Mouse (Mus musculus): Measurements from ENCODE around the gene Fgfr2. TPM values are rescaled to one million over a fixed set of nuclear protein-coding genes. Genes with fewer than 3 reads are reported as not detected.

The Fgfr2 gene
- polyA plus RNA-seq, 1 experiment: 114 TPM

DNA sequence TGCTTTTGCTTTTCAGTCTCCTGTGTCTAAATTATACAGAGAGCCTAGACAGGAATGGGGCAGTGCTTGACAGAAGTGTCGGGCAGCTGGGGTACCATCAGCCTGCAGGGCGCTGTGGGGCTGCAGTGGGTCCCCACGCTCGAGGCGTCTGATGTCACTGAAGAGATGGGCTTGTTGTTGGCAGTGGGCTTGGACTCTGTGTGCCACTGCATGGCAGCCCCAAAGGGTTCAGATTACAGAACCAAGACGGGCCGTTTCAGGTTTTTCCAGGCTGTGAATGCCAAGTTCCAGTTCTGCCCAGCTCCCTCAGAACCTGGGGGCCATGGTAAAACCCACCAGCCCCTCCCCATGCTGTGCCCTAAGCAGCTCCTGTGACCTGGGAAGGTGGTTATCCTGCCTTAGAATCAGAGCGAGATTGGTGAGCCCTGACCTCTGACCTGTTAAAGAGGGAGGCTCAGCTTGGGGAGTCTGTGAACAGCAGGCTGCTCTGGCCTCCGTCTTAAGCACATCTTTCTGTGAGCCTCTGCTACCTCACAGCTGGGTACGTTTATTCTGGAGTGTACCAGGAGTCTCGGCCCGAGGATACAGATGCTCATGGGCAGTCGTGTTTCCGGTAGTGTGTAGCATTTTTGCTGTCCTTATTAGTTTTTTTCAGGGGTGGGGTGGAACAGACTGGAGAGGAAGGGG, 465.6 kb downstream of the Fgfr2 start:
- DNase-seq: no peak
- TF ChIP-seq POLR2A (IDR thresholded peaks at IDR 0.05; ENCODE audit: borderline replicate concordance, extremely low read depth, low read depth, low read length): no peak
- H3K4me3 ChIP-seq (replicated peaks; ENCODE audit: extremely low read depth, low read depth, low read length): no peak overlapping the region
- WGBS: 41% methylated on average over 14 of the region's 14 CpGs
- peaks cover 32% of the 10 kb centered on the region for H3K4me1 ChIP-seq (ENCODE audit: control insufficient read depth, insufficient read depth, low read length)

DNA sequence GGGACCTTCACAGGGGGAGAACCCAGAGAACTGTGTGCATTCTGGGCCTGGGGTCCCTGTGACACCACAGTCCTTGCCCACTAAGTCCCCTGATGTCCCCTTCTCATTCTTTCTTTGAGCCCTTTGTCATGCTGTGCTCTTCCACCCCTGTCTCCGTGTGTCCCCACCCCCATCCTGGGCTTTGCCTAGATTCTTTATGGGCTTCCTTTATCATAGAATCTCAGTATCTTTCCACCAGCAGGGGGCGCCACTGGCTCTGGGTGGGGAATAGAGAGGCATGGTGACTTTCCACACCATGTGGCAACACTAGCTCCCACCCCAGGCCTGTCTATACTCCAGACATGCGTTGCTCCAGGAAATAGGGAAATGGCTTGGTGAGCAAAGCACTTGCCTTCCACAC, 466.6 kb downstream of the Fgfr2 start:
- DNase-seq: peak; percentile 91
- TF ChIP-seq CTCF (IDR thresholded peaks at IDR 0.05; ENCODE audit: insufficient read depth, low read length) (peak; percentile 79), POLR2A (IDR thresholded peaks at IDR 0.05; ENCODE audit: borderline replicate concordance, extremely low read depth, low read depth, low read length) (no peak)
- 0% methylated on average over 3 of the region's 3 CpGs for WGBS
- no peak overlapping the region for H3K4me3 ChIP-seq (replicated peaks; ENCODE audit: extremely low read depth, low read depth, low read length)
- peaks cover 29% of the 10 kb centered on the region for H3K4me1 ChIP-seq (ENCODE audit: control insufficient read depth, insufficient read depth, low read length)

GRCm38 (mm10) chr7:132656075-132656474, 467.1 kb downstream of the Fgfr2 start:
- no peak overlapping the region for H3K4me3 ChIP-seq (replicated peaks; ENCODE audit: extremely low read depth, low read depth, low read length)
- 9% methylated on average over 9 of the region's 9 CpGs for WGBS
- TF ChIP-seq CTCF (IDR thresholded peaks at IDR 0.05; ENCODE audit: insufficient read depth, low read length): peak; percentile 96
- peak; percentile 20; the same call in 1 of the 2 replicates for TF ChIP-seq POLR2A (IDR thresholded peaks at IDR 0.05; ENCODE audit: borderline replicate concordance, extremely low read depth, low read depth, low read length)

GRCm38 (mm10) chr7:132654412-132654811, 468.7 kb downstream of the Fgfr2 start:
- no peak for DNase-seq
- 92% methylated on average over 3 of the region's 3 CpGs for WGBS
- H3K4me1 ChIP-seq (ENCODE audit: control insufficient read depth, insufficient read depth, low read length): peaks cover 23% of the 10 kb centered on the region
- H3K4me3 ChIP-seq (replicated peaks; ENCODE audit: extremely low read depth, low read depth, low read length): no peak overlapping the region
- TF ChIP-seq CTCF (IDR thresholded peaks at IDR 0.05; ENCODE audit: insufficient read depth, low read length) (no peak), POLR2A (IDR thresholded peaks at IDR 0.05; ENCODE audit: borderline replicate concordance, extremely low read depth, low read depth, low read length) (no peak)

More at GRCm38 (mm10) chr7:132656075-132656474, 467.1 kb downstream of the Fgfr2 start:
- H3K4me1 ChIP-seq (ENCODE audit: control insufficient read depth, insufficient read depth, low read length): peaks cover 29% of the 10 kb centered on the region
- peak; percentile 85 for DNase-seq

- DNase-seq: no peak
- H3K4me3 ChIP-seq (replicated peaks; ENCODE audit: extremely low read depth, low read depth, low read length): no peak overlapping the region
- 97% methylated on average over 1 of the region's 1 CpGs for WGBS
- H3K4me1 ChIP-seq (ENCODE audit: control insufficient read depth, insufficient read depth, low read length): no peaks in the 10 kb centered on the region
- no peak for TF ChIP-seq POLR2A (IDR thresholded peaks at IDR 0.05; ENCODE audit: borderline replicate concordance, extremely low read depth, low read depth, low read length)
- TF ChIP-seq CTCF (IDR thresholded peaks at IDR 0.05; ENCODE audit: insufficient read depth, low read length): no peak
Measured at GRCm38 (mm10) chr7:132646514-132646913, 476.6 kb downstream of the Fgfr2 start.

DNA sequence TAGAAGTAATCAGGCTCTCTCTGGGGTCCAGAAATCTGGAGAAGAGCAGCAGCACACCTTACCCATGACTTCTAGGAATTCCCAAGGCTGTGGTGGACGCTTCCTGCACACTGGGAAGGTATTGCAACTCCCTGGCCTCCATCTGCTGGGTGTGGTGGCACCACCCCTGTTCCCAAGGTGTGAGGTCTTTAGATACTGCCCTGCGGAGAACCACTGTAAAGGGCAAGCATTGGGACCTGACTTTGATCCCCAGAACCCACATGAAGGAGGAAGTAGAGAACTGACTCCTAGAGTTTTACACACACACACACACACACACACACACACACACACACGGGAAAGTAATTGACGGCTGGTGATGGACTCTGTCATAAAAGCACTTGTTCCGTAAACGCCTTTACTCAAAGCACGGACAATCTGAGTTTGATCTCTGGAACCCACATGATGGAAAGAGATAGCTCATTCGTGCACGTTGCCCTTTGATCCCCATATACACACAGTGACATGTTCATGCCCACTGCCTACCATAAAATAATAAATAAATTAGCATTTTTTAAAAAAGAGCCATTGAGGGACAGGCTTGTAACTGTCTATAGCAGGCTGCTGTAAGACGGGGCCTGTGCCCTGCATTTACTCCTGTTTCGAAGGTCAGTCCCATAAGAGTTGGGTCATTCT, 478.4 kb downstream of the Fgfr2 start:
- 90% methylated on average over 11 of the region's 11 CpGs for WGBS
- DNase-seq: no peak
- Histone ChIP-seq H3K4me1 (ENCODE audit: control insufficient read depth, insufficient read depth, low read length) (no peaks in the 10 kb centered on the region), H3K4me3 (replicated peaks; ENCODE audit: extremely low read depth, low read depth, low read length) (no peak overlapping the region)
- TF ChIP-seq CTCF (IDR thresholded peaks at IDR 0.05; ENCODE audit: insufficient read depth, low read length): no peak
- no peak for TF ChIP-seq POLR2A (IDR thresholded peaks at IDR 0.05; ENCODE audit: borderline replicate concordance, extremely low read depth, low read depth, low read length)

DNA sequence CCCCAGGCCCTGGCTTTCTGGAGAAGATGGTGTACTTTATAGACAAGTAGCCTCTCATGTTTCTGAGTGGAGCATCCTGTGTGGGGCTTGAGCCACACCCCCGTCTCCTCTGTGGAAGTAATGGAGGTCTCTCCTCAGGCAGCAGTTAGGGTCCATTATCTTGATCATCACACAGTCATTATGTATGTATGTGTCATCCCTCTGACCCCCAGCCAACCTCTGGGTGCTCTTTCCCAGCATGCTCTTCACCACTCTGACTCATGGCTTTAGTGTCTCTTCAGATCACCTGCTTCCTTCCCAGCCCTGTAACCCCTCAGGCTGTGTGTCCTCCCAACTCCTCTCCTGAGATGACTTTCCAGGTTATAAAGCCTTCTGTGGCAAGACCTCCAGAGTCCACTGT, 481.5 kb downstream of the Fgfr2 start:
- DNase-seq: no peak
- no peaks in the 10 kb centered on the region; the same call in 1 of the 2 replicates for H3K4me1 ChIP-seq (ENCODE audit: control insufficient read depth, insufficient read depth, low read length)
- WGBS: 95% methylated on average over 1 of the region's 1 CpGs
- TF ChIP-seq POLR2A (IDR thresholded peaks at IDR 0.05; ENCODE audit: borderline replicate concordance, extremely low read depth, low read depth, low read length) (no peak), CTCF (IDR thresholded peaks at IDR 0.05; ENCODE audit: insufficient read depth, low read length) (no peak)
- H3K4me3 ChIP-seq (replicated peaks; ENCODE audit: extremely low read depth, low read depth, low read length): no peak overlapping the region

GRCm38 (mm10) chr7:132640946-132641345, 482.2 kb downstream of the Fgfr2 start:
- TF ChIP-seq POLR2A (IDR thresholded peaks at IDR 0.05; ENCODE audit: borderline replicate concordance, extremely low read depth, low read depth, low read length) (no peak), CTCF (IDR thresholded peaks at IDR 0.05; ENCODE audit: insufficient read depth, low read length) (no peak)
- DNase-seq: no peak
- 37% methylated on average over 9 of the region's 9 CpGs for WGBS
- Histone ChIP-seq H3K4me1 (ENCODE audit: control insufficient read depth, insufficient read depth, low read length) (no peaks in the 10 kb centered on the region; the same call in 1 of the 2 replicates), H3K4me3 (replicated peaks; ENCODE audit: extremely low read depth, low read depth, low read length) (no peak overlapping the region)

DNA sequence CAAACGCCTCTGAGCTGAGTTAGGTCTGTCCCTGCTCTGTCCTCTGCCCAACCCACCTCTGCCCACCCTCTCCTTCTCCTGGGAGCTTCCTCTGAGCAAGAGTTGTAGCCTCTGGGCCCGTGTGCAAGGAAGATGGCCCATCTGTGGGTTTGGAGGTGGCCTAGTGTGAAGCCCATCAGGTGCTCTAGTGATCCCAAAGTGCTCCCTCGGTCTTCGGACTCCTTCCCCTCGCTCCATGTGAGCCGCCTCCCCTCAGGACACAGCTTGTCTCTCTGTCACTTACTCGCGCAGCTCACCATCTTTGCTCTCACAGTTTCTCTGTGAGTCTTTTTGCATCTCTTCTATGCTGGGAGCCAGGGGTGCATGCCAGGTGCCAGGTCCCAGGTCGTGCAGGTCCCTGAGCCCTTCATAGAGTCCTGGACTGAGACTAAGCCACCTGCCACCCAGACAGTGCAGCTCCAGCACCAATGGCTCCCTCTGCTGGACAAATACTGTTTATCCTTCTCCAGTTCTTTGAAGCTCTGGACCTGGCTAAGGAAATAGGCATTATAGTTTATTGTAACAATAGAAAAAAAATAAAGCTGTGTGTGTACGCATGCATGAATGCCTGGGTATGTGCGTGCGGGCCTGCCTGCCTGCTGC, 484.6 kb downstream of the Fgfr2 start:
- TF ChIP-seq CTCF (IDR thresholded peaks at IDR 0.05; ENCODE audit: insufficient read depth, low read length) (peak; percentile 77), POLR2A (IDR thresholded peaks at IDR 0.05; ENCODE audit: borderline replicate concordance, extremely low read depth, low read depth, low read length) (no peak)
- DNase-seq: peak; percentile 17
- H3K4me1 ChIP-seq (ENCODE audit: control insufficient read depth, insufficient read depth, low read length): no peaks in the 10 kb centered on the region; the same call in 1 of the 2 replicates
- H3K4me3 ChIP-seq (replicated peaks; ENCODE audit: extremely low read depth, low read depth, low read length): no peak overlapping the region
- 55% methylated on average over 12 of the region's 12 CpGs for WGBS
